Mouse (Mus musculus) limb, embryonic 11.5 days (tissue): ENCODE results near the gene Slc6a16. TPM values are rescaled to one million over a fixed set of nuclear protein-coding genes. Genes with fewer than 3 reads are reported as not detected.

ENCODE experiments used
- ATAC-seq: fragments of 200-750 bp; cut with Nextera tagmentation; 2 replicates; pipeline ENCODE4 v1.8.0; 2017; ENCODE audit warnings: low read depth; ENCODE audit not compliant: insufficient number of reproducible peaks, low FRiP score, low TSS enrichment
- DNase-seq: peaks from one replicate; pipeline ENCODE4 v3.0.0-alpha.2; 2015; ENCODE audit warnings: low spot score
- H3K27ac ChIP-seq: fragments of 300-500 bp; sonication (generic); replicated peaks from 2 replicates; pipeline ENCODE4 v1.5.1; 2014; ENCODE audit warnings: low read depth, mild to moderate bottlenecking, low read length
- H3K27me3 ChIP-seq: fragments of 300-500 bp; sonication (generic); 2 replicates; pipeline ENCODE4 v1.6.1; 2014; ENCODE audit warnings: mild to moderate bottlenecking, low read length, mixed read lengths; ENCODE audit not compliant: control insufficient read depth, insufficient read depth
- H3K36me3 ChIP-seq: fragments of 300-500 bp; sonication (generic); 2 replicates; pipeline ENCODE4 v1.6.1; 2014; ENCODE audit warnings: mild to moderate bottlenecking, low read length, moderate library complexity, mixed read lengths; ENCODE audit not compliant: control insufficient read depth, insufficient read depth
- H3K4me1 ChIP-seq: fragments of 300-500 bp; sonication (generic); 2 replicates; pipeline ENCODE4 v1.6.1; 2014; ENCODE audit warnings: low read length, mixed read lengths; ENCODE audit not compliant: control insufficient read depth, insufficient read depth
- H3K4me2 ChIP-seq: fragments of 300-500 bp; sonication (generic); 2 replicates; pipeline ENCODE4 v1.6.1; 2014; ENCODE audit warnings: low read depth, mild to moderate bottlenecking, moderate library complexity; ENCODE audit not compliant: severe bottlenecking
- H3K4me3 ChIP-seq: fragments of 300-500 bp; sonication (generic); 2 replicates; pipeline ENCODE4 v1.5.1; 2014; ENCODE audit warnings: low read depth, low read length
- H3K9ac ChIP-seq: fragments of 300-500 bp; sonication (generic); 2 replicates; pipeline ENCODE4 v1.6.1; 2014; ENCODE audit warnings: mild to moderate bottlenecking, low read length
- H3K9me3 ChIP-seq: fragments of 300-500 bp; sonication (generic); 2 replicates; pipeline ENCODE4 v1.6.1; 2016; ENCODE audit warnings: low read length; ENCODE audit not compliant: control insufficient read depth
- WGBS: fragments of 180-500 bp; shearing (Covaris S2); extraction: QIAGEN DNeasy Blood & Tissue Kit; methylation state at CpG from one replicate; pipeline ENCODE4 v1.1.7; 2014; 5-methylcytosine and 5-hydroxymethylcytosine counted together
- polyA plus RNA-seq: library from polyadenylated mRNA; unstranded; fragments of >200 nt; fragmentation: Nextera tagmentation; extraction: Ambion mirVana; gene quantifications from 2 replicates; pipeline ENCODE4 v1.2.1, GENCODE M21; 2014

Gene Slc6a16
- polyA plus RNA-seq, 1 experiment from 2014 or later = 0.36 TPM

DNA sequence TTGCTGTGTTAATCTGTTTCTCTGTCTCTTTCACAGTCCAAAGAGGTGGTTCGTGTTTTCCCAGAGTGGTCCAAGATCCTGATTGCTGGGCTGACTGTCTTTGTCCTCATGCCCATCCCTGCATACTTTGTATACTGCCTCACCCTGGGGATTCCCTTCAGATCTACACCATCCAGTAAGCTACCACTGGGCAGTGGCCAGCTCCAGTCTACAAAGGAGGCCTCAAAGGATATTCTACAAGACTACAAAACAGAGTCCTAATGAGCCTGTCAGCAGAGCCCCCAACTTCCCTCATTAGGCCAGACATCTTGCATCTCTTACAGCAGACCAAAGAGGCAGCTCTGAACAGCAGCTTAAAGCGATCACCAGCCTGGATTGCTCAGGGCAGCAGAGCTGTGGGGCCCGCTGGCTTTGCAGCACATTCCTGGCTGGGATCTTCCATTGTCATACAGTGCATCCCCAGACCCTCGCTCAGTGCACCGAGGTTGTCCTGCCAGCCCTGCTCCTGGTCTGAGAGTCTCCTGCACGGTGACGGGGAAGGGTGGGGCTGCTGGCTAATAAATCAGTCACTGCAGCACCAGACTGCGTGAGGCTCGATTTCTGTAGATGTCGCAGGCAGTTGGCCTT lies 32.0 kb downstream of the Slc6a16 start:
- ATAC-seq = no peak
- H3K9ac ChIP-seq = no peak overlapping the region
- peaks cover 8% of the 10 kb centered on the region for H3K4me1 ChIP-seq
- no peak for DNase-seq
- WGBS = 36% methylated on average over 10 of the region's 10 CpGs
- no peaks in the 10 kb centered on the region for H3K36me3 ChIP-seq
- H3K4me2 ChIP-seq = no peak overlapping the region
- no peak overlapping the region for H3K4me3 ChIP-seq
- peaks cover 5% of the 10 kb centered on the region; the same call in 1 of the 2 replicates for H3K27me3 ChIP-seq
- H3K27ac ChIP-seq = no peak overlapping the region
- no peaks in the 10 kb centered on the region for H3K9me3 ChIP-seq

DNA sequence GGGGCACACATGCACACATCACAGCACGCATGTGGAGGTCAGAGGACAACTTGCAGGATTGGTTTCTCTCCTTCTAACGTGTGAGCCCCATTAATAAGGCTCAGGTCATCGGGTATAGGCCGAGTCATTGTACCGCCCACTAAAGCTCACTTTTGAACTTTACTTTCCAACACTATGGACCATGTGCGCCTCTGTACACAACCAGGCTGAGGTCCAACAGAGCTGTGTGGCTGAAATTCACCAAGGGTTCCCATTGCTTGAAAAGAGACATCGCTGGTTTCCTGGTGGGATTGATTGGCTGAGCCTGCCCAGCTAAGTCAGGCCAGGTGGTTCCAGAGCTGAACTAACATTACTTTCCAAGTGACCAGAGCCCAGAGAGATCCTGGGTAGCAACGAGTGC lies 32.8 kb downstream of the Slc6a16 start:
- no peak overlapping the region for H3K27ac ChIP-seq
- peaks cover 5% of the 10 kb centered on the region; the same call in 1 of the 2 replicates for H3K27me3 ChIP-seq
- H3K4me2 ChIP-seq = no peak overlapping the region
- no peaks in the 10 kb centered on the region for H3K9me3 ChIP-seq
- H3K36me3 ChIP-seq = no peaks in the 10 kb centered on the region
- H3K9ac ChIP-seq = no peak overlapping the region
- 85% methylated on average over 8 of the region's 8 CpGs for WGBS
- no peak for DNase-seq
- H3K4me3 ChIP-seq = no peak overlapping the region
- ATAC-seq = no peak
- peaks cover 3% of the 10 kb centered on the region; the same call in 1 of the 2 replicates for H3K4me1 ChIP-seq

DNA sequence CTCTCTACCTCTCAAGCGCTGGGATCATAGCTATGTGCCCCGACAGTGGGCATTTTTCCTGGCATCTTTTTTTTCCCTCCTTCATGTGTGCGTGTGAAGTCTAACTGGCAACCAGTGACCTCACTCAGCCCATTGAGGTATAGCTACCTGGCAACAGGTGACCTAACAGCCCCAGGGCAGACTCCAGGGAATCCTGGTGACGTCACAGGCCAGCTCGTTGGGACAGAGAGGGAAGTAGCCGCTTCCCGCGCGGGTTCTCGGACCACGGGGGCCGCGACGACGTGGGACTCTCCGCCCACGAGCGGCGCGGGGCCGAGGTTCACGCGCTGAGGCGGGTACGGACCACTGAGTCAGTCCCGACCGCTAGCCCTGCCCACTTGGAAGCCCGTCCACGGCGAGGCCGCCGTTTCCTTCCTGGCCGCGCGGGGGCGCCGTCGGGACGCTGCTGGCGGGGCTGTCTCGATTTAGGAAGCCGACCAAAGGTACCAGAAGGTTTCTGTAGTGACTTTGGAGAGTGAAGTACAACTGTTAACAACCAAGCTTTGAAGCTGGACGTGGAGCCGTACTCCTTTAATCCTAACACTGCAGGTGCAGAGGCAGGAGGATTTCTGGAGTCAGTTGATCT lies 36.4 kb downstream of the Slc6a16 start, which contains the start of gene Slc6a21:
Slc6a21 (plus strand) TSS at position 378 of the 625 bp plus-strand sequence.
- H3K27ac ChIP-seq = no peak within 1 kb of the TSS
- ATAC-seq (no peak), DNase-seq (peak; percentile 81)
- H3K9me3 ChIP-seq = no peaks in the 10 kb centered on the region
- H3K4me3 ChIP-seq = peak within 1 kb of the TSS; percentile 20
- no peaks in the 10 kb centered on the region for H3K36me3 ChIP-seq
- peak within 1 kb of the TSS; percentile 52 for H3K4me2 ChIP-seq
- WGBS = 7% methylated on average over 44 of the region's 44 CpGs
- peaks cover 3% of the 10 kb centered on the region; the same call in 1 of the 2 replicates for H3K4me1 ChIP-seq
- peak within 1 kb of the TSS; percentile 50 for H3K9ac ChIP-seq
- peaks cover 5% of the 10 kb centered on the region; the same call in 1 of the 2 replicates for H3K27me3 ChIP-seq

DNA sequence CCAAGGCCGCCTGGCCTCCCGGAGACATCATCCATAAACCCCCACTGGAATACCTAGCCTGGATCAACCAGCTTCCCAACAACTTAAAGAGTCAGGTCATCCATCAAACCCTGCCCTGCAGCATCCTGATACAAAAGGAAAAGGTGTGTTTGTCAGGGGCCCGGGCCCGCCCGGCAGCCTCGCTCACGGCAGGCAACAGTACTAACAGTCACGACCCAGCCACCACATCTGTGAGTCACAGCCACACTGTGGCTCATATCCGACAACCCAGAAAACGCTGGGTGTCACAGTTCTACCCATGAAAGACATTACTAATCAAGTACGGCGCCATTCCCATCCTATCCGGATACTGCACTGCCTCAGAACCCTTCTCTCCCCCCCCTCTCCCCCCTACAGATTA lies 45.6 kb downstream of the Slc6a16 start:
- H3K4me2 ChIP-seq = no peak overlapping the region
- WGBS = 81% methylated on average over 13 of the region's 13 CpGs
- H3K27me3 ChIP-seq = no peaks in the 10 kb centered on the region
- no peak overlapping the region for H3K4me3 ChIP-seq
- ATAC-seq (no peak), DNase-seq (no peak)
- no peak overlapping the region for H3K27ac ChIP-seq
- H3K9me3 ChIP-seq = no peaks in the 10 kb centered on the region
- H3K4me1 ChIP-seq = no peaks in the 10 kb centered on the region
- H3K9ac ChIP-seq = no peak overlapping the region
- no peaks in the 10 kb centered on the region for H3K36me3 ChIP-seq

DNA sequence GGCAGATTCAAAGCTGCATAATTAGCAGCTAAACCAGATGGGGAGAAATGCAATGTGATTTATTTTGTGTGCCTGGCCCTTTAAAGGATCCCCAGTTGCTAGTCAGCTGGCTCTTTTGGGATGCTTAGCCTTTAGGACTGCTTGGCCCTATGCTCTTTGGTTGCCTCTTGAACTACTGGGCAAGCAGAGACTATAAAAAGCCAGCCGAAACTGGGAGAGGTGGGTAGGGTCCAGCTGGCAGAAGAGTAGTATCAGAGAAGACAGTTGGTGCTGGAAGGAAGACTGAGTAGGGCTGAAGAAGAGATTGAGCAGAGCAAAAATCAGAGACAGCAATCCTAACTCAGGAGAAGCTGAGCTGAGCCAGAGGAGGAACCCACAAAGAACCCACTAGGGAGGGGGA lies 55.7 kb downstream of the Slc6a16 start:
- no peaks in the 10 kb centered on the region for H3K36me3 ChIP-seq
- no peak overlapping the region for H3K27ac ChIP-seq
- DNase-seq (no peak), ATAC-seq (no peak)
- no peaks in the 10 kb centered on the region for H3K4me1 ChIP-seq
- no peaks in the 10 kb centered on the region for H3K9me3 ChIP-seq
- H3K9ac ChIP-seq = no peak overlapping the region
- 82% methylated on average over 1 of the region's 1 CpGs for WGBS
- H3K4me3 ChIP-seq = no peak overlapping the region
- H3K4me2 ChIP-seq = no peak overlapping the region
- no peaks in the 10 kb centered on the region for H3K27me3 ChIP-seq

DNA sequence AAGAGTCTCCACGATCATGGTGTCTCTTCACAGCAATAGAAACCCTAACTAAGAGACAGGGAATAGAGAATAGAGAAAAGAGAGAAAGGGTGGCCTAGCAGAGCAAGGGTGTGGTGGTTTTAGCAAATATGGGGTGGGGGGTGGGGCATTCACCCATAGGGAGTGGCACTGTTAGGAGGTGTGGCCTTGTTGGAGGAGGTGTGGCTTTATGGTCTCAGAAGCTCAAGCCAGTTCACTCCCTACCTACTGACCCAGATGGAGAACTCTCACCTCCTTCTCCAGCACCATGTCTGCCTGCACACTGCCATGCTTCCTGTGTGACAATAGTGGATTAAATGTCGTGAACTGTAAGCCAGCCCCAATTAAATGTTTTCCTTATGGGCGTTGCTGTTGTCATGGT lies 56.7 kb downstream of the Slc6a16 start:
- Histone ChIP-seq H3K36me3 (no peaks in the 10 kb centered on the region), H3K9ac (no peak overlapping the region), H3K27me3 (no peaks in the 10 kb centered on the region), H3K4me3 (no peak overlapping the region), H3K4me2 (no peak overlapping the region), H3K9me3 (no peaks in the 10 kb centered on the region), H3K4me1 (no peaks in the 10 kb centered on the region), H3K27ac (no peak overlapping the region)
- 63% methylated on average over 3 of the region's 3 CpGs for WGBS
- no peak for ATAC-seq
- no peak for DNase-seq

DNA sequence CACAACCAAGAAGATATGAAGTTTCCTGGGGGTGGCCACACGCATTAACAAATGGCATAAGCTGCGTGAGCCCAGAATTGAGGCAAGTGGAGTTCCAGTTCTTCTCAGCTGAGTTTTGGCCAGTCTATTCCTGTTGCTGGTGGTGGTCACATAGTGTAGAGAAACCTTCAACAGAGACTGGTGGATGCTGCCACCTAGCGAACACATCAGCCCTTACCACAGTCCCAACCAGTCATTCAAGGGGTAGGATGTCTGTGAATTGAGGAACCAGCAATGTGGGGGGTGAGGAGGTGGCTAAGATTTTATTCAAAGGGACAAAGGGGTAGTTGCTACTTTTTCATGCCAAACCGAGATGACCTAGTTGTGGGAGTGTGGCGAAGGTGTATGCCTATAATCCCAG lies 58.9 kb downstream of the Slc6a16 start:
- Histone ChIP-seq H3K27me3 (no peaks in the 10 kb centered on the region), H3K4me1 (peaks cover 1% of the 10 kb centered on the region; the same call in 1 of the 2 replicates), H3K27ac (no peak overlapping the region), H3K4me2 (no peak overlapping the region), H3K36me3 (no peaks in the 10 kb centered on the region), H3K4me3 (no peak overlapping the region), H3K9ac (no peak overlapping the region), H3K9me3 (no peaks in the 10 kb centered on the region)
- peak; percentile 75; the same call in 1 of the 2 replicates for ATAC-seq
- peak; percentile 78 for DNase-seq
- WGBS = 14% methylated on average over 5 of the region's 5 CpGs

DNA sequence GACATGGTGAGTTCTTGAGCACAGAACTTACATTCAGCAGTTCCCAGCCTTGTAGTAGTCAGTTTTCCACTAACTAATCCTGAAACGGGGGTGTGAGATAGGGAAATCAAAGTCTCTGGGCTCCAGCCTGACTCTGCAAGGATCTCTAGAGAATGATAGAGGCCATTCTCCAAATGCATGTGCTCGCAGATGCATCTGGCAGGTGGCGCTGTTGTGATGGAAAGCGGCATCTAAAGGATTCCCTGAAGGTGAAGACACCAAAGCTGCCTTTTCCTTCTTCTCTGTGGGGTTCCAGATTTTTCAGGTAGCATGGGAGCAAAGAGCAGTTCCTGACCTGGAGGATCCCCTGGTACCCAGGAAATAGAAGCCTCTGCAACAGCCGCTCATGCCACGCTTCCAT lies 59.4 kb downstream of the Slc6a16 start:
- Histone ChIP-seq H3K27me3 (no peaks in the 10 kb centered on the region), H3K9me3 (no peaks in the 10 kb centered on the region), H3K4me3 (no peak overlapping the region), H3K4me2 (no peak overlapping the region), H3K4me1 (peaks cover 6% of the 10 kb centered on the region), H3K27ac (no peak overlapping the region), H3K36me3 (no peaks in the 10 kb centered on the region), H3K9ac (no peak overlapping the region)
- 15% methylated on average over 6 of the region's 6 CpGs for WGBS
- ATAC-seq (no peak), DNase-seq (peak; percentile 72)
